Mouse (Mus musculus) kidney, embryonic 14.5 days (tissue): Measurements from ENCODE around the gene Hjurp. TPM values are rescaled to one million over a fixed set of nuclear protein-coding genes. Genes with fewer than 3 reads are reported as not detected.

Experiments
- ATAC-seq: fragments of 200-750 bp; cut with Nextera tagmentation; 2 replicates; pipeline ENCODE4 v1.8.0; 2017; ENCODE audit warnings: moderate number of reproducible peaks, mild to moderate bottlenecking, moderate TSS enrichment, moderate library complexity; ENCODE audit not compliant: low FRiP score, low TSS enrichment
- H3K27ac ChIP-seq: fragments of 300-500 bp; sonication (generic); 2 replicates; pipeline ENCODE4 v1.5.1; 2014; ENCODE audit warnings: low read depth, mild to moderate bottlenecking, low read length, moderate library complexity, mixed read lengths
- H3K27me3 ChIP-seq: fragments of 300-500 bp; sonication (generic); 2 replicates; pipeline ENCODE4 v1.6.1; 2014; ENCODE audit warnings: mild to moderate bottlenecking, low read length; ENCODE audit not compliant: control insufficient read depth, insufficient read depth
- H3K36me3 ChIP-seq: fragments of 300-500 bp; sonication (generic); 2 replicates; pipeline ENCODE4 v1.6.1; 2014; ENCODE audit warnings: low read length, mixed read lengths; ENCODE audit not compliant: control insufficient read depth, insufficient read depth
- H3K4me1 ChIP-seq: fragments of 300-500 bp; sonication (generic); 2 replicates; pipeline ENCODE4 v1.6.1; 2014; ENCODE audit warnings: low read length, mixed read lengths; ENCODE audit not compliant: control insufficient read depth, insufficient read depth
- H3K4me2 ChIP-seq: fragments of 300-500 bp; sonication (generic); replicated peaks from 2 replicates; pipeline ENCODE4 v1.6.1; 2014; ENCODE audit warnings: low read depth, mild to moderate bottlenecking, low read length
- H3K4me3 ChIP-seq: fragments of 300-500 bp; sonication (generic); 2 replicates; pipeline ENCODE4 v1.5.1; 2014; ENCODE audit warnings: mild to moderate bottlenecking, low read length
- H3K9ac ChIP-seq: fragments of 300-500 bp; sonication (generic); 2 replicates; pipeline ENCODE4 v1.6.1; 2014; ENCODE audit warnings: low read depth, mild to moderate bottlenecking, low read length, moderate library complexity
- H3K9me3 ChIP-seq: fragments of 300-500 bp; sonication (generic); 2 replicates; pipeline ENCODE4 v1.6.1; 2016; ENCODE audit warnings: low read length; ENCODE audit not compliant: control insufficient read depth
- WGBS: fragments of 180-500 bp; shearing (Covaris S2); extraction: QIAGEN DNeasy Blood & Tissue Kit; methylation state at CpG from one replicate; pipeline ENCODE4 v1.1.7; 2014; 5-methylcytosine and 5-hydroxymethylcytosine counted together
- polyA plus RNA-seq: library from polyadenylated mRNA; unstranded; fragments of >200 nt; fragmentation: Nextera tagmentation; extraction: Ambion mirVana; gene quantifications from 2 replicates; pipeline ENCODE4 v1.2.1, GENCODE M21; 2014

The Hjurp gene
- polyA plus RNA-seq, 1 experiment from 2014 or later: 175 TPM

GRCm38 (mm10) chr1:88267489-88267888 lies 9.9 kb downstream of the Hjurp start:
- H3K27me3 ChIP-seq: no peaks in the 10 kb centered on the region
- H3K9ac ChIP-seq: no peak overlapping the region
- no peak for ATAC-seq
- no peak overlapping the region for H3K4me3 ChIP-seq
- H3K9me3 ChIP-seq: peaks cover 5% of the 10 kb centered on the region; the same call in 1 of the 2 replicates
- peaks cover 90% of the 10 kb centered on the region for H3K36me3 ChIP-seq
- 93% methylated on average over 6 of the region's 6 CpGs for WGBS
- no peak overlapping the region for H3K4me2 ChIP-seq
- H3K27ac ChIP-seq: no peak overlapping the region
- H3K4me1 ChIP-seq: no peaks in the 10 kb centered on the region

- H3K27me3 ChIP-seq: no peaks in the 10 kb centered on the region
- no peak overlapping the region for H3K9ac ChIP-seq
- H3K9me3 ChIP-seq: peaks cover 5% of the 10 kb centered on the region; the same call in 1 of the 2 replicates
- H3K36me3 ChIP-seq: peaks cover 91% of the 10 kb centered on the region
- no peaks in the 10 kb centered on the region for H3K4me1 ChIP-seq
- 87% methylated on average over 13 of the region's 13 CpGs for WGBS
- no peak overlapping the region for H3K4me2 ChIP-seq
- no peak overlapping the region for H3K4me3 ChIP-seq
- ATAC-seq: no peak
- H3K27ac ChIP-seq: no peak overlapping the region
Observed at GRCm38 (mm10) chr1:88266123-88266522, 11.3 kb downstream of the Hjurp start.

GRCm38 (mm10) chr1:88264869-88265240 lies 12.6 kb downstream of the Hjurp start:
- no peak overlapping the region for H3K27ac ChIP-seq
- no peak overlapping the region for H3K9ac ChIP-seq
- H3K9me3 ChIP-seq: peaks cover 5% of the 10 kb centered on the region; the same call in 1 of the 2 replicates
- H3K4me1 ChIP-seq: no peaks in the 10 kb centered on the region
- H3K4me3 ChIP-seq: no peak overlapping the region
- no peaks in the 10 kb centered on the region for H3K27me3 ChIP-seq
- H3K4me2 ChIP-seq: no peak overlapping the region
- WGBS: 82% methylated on average over 4 of the region's 4 CpGs
- no peak for ATAC-seq
- peaks cover 98% of the 10 kb centered on the region for H3K36me3 ChIP-seq

GRCm38 (mm10) chr1:88264237-88264868 lies 13.1 kb downstream of the Hjurp start:
- 87% methylated on average over 7 of the region's 7 CpGs for WGBS
- H3K4me3 ChIP-seq: no peak overlapping the region
- no peak overlapping the region for H3K9ac ChIP-seq
- peaks cover 93% of the 10 kb centered on the region for H3K36me3 ChIP-seq
- no peak overlapping the region for H3K4me2 ChIP-seq
- peaks cover 5% of the 10 kb centered on the region; the same call in 1 of the 2 replicates for H3K9me3 ChIP-seq
- H3K27ac ChIP-seq: no peak overlapping the region
- no peak for ATAC-seq
- H3K4me1 ChIP-seq: no peaks in the 10 kb centered on the region; the same call in 1 of the 2 replicates
- no peaks in the 10 kb centered on the region for H3K27me3 ChIP-seq

GRCm38 (mm10) chr1:88263778-88264177 lies 13.7 kb downstream of the Hjurp start:
- 89% methylated on average over 5 of the region's 5 CpGs for WGBS
- peaks cover 4% of the 10 kb centered on the region; the same call in 1 of the 2 replicates for H3K9me3 ChIP-seq
- H3K4me1 ChIP-seq: no peaks in the 10 kb centered on the region; the same call in 1 of the 2 replicates
- H3K36me3 ChIP-seq: peaks cover 88% of the 10 kb centered on the region
- H3K27me3 ChIP-seq: no peaks in the 10 kb centered on the region
- no peak for ATAC-seq
- no peak overlapping the region for H3K27ac ChIP-seq
- no peak overlapping the region for H3K4me2 ChIP-seq
- H3K9ac ChIP-seq: no peak overlapping the region
- H3K4me3 ChIP-seq: no peak overlapping the region

GRCm38 (mm10) chr1:88262961-88263360 lies 14.5 kb downstream of the Hjurp start:
- no peak overlapping the region for H3K27ac ChIP-seq

GRCm38 (mm10) chr1:88262255-88262654 lies 15.2 kb downstream of the Hjurp start:
- peaks cover 10% of the 10 kb centered on the region; the same call in 1 of the 2 replicates for H3K9me3 ChIP-seq
- H3K4me3 ChIP-seq: no peak overlapping the region
- H3K27ac ChIP-seq: no peak overlapping the region
- H3K9ac ChIP-seq: no peak overlapping the region
- no peaks in the 10 kb centered on the region; the same call in 1 of the 2 replicates for H3K4me1 ChIP-seq
- peaks cover 72% of the 10 kb centered on the region for H3K36me3 ChIP-seq
- H3K27me3 ChIP-seq: no peaks in the 10 kb centered on the region
- no peak overlapping the region for H3K4me2 ChIP-seq
- no peak for ATAC-seq
- WGBS: 66% methylated on average over 4 of the region's 4 CpGs

More at GRCm38 (mm10) chr1:88262961-88263360, 14.5 kb downstream of the Hjurp start:
- H3K4me2 ChIP-seq: no peak overlapping the region
- no peaks in the 10 kb centered on the region; the same call in 1 of the 2 replicates for H3K4me1 ChIP-seq
- H3K9me3 ChIP-seq: peaks cover 3% of the 10 kb centered on the region; the same call in 1 of the 2 replicates
- H3K27me3 ChIP-seq: no peaks in the 10 kb centered on the region
- H3K36me3 ChIP-seq: peaks cover 79% of the 10 kb centered on the region
- H3K9ac ChIP-seq: no peak overlapping the region
- 74% methylated on average over 6 of the region's 6 CpGs for WGBS
- ATAC-seq: no peak
- no peak overlapping the region for H3K4me3 ChIP-seq

- peaks cover 10% of the 10 kb centered on the region; the same call in 1 of the 2 replicates for H3K9me3 ChIP-seq
- 85% methylated on average over 7 of the region's 7 CpGs for WGBS
- no peaks in the 10 kb centered on the region; the same call in 1 of the 2 replicates for H3K4me1 ChIP-seq
Observed at GRCm38 (mm10) chr1:88261706-88262105, 15.7 kb downstream of the Hjurp start.

GRCm38 (mm10) chr1:88260604-88261377 lies 16.6 kb downstream of the Hjurp start:
- Histone ChIP-seq H3K27me3 (no peaks in the 10 kb centered on the region), H3K9me3 (peaks cover 15% of the 10 kb centered on the region), H3K9ac (no peak overlapping the region), H3K4me2 (no peak overlapping the region), H3K36me3 (peaks cover 58% of the 10 kb centered on the region), H3K4me3 (no peak overlapping the region), H3K4me1 (no peaks in the 10 kb centered on the region; the same call in 1 of the 2 replicates), H3K27ac (no peak overlapping the region)
- ATAC-seq: no peak
- WGBS: 83% methylated on average over 10 of the region's 10 CpGs

More at GRCm38 (mm10) chr1:88261706-88262105, 15.7 kb downstream of the Hjurp start:
- H3K36me3 ChIP-seq: peaks cover 67% of the 10 kb centered on the region
- no peaks in the 10 kb centered on the region for H3K27me3 ChIP-seq
- no peak overlapping the region for H3K27ac ChIP-seq
- H3K4me2 ChIP-seq: no peak overlapping the region
- H3K9ac ChIP-seq: no peak overlapping the region
- no peak overlapping the region for H3K4me3 ChIP-seq
- no peak for ATAC-seq
